Mouse (Mus musculus) gastrocnemius, postnatal 14 days (tissue): Measurements from ENCODE around the gene Aldh3a1. TPM values are rescaled to one million over a fixed set of nuclear protein-coding genes. Genes with fewer than 3 reads are reported as not detected.
"Not testable (repeated sequence)": the region's sequence is repeated elsewhere in the genome, so short reads cannot be mapped to it uniquely, and the experiment has no call there.

Source experiments
- DNase-seq: peaks from one replicate; pipeline ENCODE4 v3.0.0; 2021; ENCODE audit warnings: mixed read lengths
- intact Hi-C: fragments of 180-260 bp; cut with DNase I; formaldehyde crosslinking; loops from one replicate; pipeline ENCODE4 v1.15.1; 2025; ENCODE audit warnings: low total_unique reads
- long read RNA-seq, 2 experiments: library from polyadenylated mRNA; stranded (forward); transcript quantifications; one replicate each; pipeline ENCODE4 v2.0.0; 2021
- total RNA-seq, 2 experiments: library from RNA; stranded (reverse); gene quantifications; 2 replicates each; pipeline ENCODE4 v1.2.3; 2021

The Aldh3a1 gene
- under 1 TPM in 1 of 2 experiments, not detected in 1; 0.23 TPM for total RNA-seq
- long read RNA-seq, experiment 1, result 0 reads
- long read RNA-seq, experiment 2, result 0 reads

DNA sequence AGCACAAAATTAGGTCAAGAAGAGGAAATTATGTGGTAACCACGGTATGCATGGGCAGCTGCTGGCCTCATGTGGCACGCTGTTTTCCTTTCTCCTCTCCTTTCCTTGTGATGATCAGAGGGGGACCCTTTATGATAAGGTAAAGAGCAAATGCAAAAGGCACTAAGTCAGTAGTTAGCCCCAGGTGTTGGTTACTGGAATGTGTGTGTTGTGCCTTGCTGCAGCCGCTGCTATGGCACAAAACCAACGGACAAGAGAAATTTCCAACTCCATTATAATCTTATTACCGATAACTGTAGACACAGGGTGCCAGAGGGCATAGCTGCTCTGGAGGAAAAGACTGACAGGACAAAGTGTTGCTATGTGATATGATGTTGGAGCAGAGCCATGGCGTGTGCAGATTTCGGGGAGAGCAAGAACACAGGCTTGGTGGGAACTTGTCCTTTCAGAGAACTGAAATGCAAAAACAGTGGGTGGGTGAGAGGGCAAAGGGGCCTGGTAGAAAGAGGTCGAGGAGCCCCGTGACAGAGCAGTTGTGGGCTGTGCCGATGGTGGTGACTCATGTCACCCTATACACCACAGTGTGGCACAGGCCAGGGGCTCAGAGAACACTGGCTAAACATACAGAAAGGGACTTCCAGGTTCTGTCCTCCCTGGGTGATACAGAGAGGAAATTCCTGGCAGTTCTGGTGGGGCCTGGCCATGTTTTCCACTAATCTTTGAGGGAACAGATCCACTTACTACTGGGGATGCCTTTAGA, at the start of gene Aldh3a1:
Gene Aldh3a1, plus strand, starts transcription at position 51 of the 760 bp plus-strand sequence.
- intact Hi-C loops, result no loop called here

GRCm38 (mm10) chr11:61158141-61158540, 49.2 kb upstream of the Aldh3a1 start:
- DNase-seq, result no peak
- intact Hi-C loops, result no loop called here

More for the DNA sequence above, at the start of gene Aldh3a1:
- no peak for DNase-seq

GRCm38 (mm10) chr11:61159796-61160732, 47.3 kb upstream of the Aldh3a1 start:
- intact Hi-C loops, result no loop called here
- no peak for DNase-seq

DNA sequence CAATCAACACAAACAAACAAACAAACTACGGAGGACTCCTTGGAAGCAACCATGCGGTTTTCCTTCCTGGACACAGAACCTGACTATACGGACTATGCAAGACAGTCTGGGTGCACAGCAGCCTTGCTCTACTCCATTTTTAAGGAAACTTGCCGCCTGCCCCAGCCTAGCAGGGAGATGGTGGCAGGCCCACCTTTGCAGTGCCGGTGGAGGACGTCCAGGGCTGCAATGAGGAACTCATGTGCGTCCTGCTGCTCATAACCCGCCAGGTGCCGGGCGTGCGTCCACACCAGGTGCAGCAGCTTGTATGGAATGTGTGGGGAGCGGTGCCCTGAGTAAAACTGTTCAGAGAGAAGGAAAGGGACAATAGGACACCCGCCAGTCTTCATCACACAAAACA, 46.2 kb upstream of the Aldh3a1 start:
- intact Hi-C loops, result no loop called here
- no peak for DNase-seq

GRCm38 (mm10) chr11:61162776-61163175, 44.6 kb upstream of the Aldh3a1 start:
- intact Hi-C loops, result no loop called here
- no peak for DNase-seq

GRCm38 (mm10) chr11:61163341-61163740, 44.0 kb upstream of the Aldh3a1 start:
- intact Hi-C loops, result no loop called here
- DNase-seq, result no peak

DNA sequence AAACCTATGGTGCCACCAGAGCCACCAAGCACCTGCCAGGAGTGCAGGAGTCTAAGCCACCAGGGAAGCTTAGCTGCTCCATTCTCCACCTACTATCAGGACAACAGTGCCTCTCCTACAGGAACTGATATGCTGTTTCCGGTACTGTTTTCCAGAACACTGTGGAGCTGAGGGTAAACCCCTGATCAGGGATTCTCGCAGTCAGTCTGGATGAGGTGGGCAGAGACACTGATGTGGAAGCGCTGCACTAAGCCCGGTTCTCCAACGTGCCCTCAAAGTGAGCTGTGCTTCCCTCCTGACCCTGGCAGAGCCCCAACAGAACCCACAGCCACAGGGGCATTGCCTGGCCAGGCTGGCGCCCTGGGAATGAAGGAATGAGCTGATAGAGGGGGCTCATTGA, 43.0 kb upstream of the Aldh3a1 start:
- no peak for DNase-seq
- intact Hi-C loops, result no loop called here

GRCm38 (mm10) chr11:61164881-61165280, 42.5 kb upstream of the Aldh3a1 start:
- intact Hi-C loops, result no loop called here
- DNase-seq, result no peak

DNA sequence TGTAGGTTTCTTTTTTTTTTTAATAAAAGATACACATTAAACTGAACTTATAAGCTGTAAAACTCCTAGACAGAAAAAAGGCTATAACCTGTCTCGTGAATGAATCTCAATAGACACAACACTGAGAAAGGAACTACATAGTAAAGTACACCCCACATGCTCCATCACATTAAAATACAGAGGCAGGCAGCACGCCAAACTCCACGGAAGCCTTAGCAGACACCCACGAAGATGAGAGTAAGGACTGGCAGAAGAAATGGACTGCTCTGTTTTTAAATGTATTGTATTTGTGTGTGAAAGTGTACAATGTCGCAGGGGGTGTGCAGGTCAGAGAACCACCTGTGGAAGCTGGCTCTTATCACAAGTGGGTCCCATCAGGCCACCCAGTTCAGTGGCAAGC, 37.2 kb upstream of the Aldh3a1 start:
- intact Hi-C loops, result no loop called here

DNA sequence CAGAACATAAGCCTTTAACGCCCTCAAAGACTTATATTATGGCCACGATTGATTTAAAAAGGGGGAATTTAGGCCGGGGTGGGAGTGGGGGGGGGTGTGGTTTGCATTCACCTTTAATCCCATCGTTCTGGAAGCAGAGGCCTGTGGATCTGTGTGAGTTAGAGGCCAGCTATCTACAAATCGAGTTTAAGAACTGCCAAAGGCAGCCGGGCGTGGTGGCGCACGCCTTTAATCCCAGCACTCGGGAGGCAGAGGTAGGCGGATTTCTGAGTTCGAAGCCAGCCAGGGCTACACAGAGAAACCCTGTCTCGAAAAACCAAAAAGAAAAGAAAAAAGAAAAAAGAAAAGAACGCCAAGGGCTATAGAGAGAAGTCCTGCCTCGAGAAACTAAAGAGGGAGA, 33.9 kb upstream of the Aldh3a1 start:
- not testable (repeated sequence) for DNase-seq

More for the DNA sequence above, 37.2 kb upstream of the Aldh3a1 start:
- no peak for DNase-seq

GRCm38 (mm10) chr11:61174291-61174820, 33.0 kb upstream of the Aldh3a1 start:
- intact Hi-C loops, result no loop called here

More for the DNA sequence above, 33.9 kb upstream of the Aldh3a1 start:
- intact Hi-C loops, result not testable (repeated sequence)

GRCm38 (mm10) chr11:61174821-61175658, 32.3 kb upstream of the Aldh3a1 start, which contains the start of gene Usp22:
Gene Usp22, minus strand, starts transcription at chr11:61175055.
- intact Hi-C loops, result no loop called here

More at GRCm38 (mm10) chr11:61174291-61174820, 33.0 kb upstream of the Aldh3a1 start:
- peak; percentile 60 for DNase-seq

DNA sequence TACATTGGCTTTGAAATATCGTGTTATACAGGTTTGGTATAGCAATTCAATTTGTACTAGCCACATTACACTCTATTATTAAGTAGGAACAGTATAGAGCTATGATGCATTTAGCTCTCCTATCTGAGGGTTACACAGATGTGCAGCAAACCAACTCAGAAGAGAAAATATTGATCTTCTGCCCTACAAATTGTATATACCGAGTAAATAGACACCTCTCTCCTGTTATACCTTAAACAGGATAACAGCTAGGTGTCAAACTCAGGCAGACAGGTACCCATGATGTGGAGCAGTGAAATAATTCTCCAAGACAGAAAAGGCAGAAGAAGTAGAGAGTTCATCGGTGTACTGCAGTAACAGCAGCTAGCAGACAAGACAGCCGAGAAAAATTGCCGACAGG, 31.6 kb upstream of the Aldh3a1 start:
- intact Hi-C loops, result no loop called here
- no peak for DNase-seq

More at GRCm38 (mm10) chr11:61174821-61175658, 32.3 kb upstream of the Aldh3a1 start, which contains the start of gene Usp22:
- DNase-seq, result peak; percentile 100

DNA sequence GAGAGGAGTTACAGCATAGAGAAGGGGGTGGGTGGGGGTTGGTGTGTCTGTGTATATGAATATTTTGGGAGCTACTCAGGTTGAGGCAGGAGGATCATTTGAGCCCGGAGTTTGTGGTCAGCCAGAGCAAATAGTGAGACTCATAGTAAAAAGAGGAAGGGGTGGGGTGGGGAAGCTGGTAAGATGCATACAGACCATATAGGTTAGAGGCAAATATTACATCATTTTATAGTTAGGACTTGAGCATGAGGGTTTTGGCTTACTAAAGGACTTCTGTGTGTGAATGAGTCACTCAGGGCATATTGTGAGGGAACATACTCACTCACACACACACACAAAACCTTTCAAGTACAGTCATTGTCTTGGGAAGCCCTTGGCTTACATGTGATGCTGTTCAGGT, 31.0 kb upstream of the Aldh3a1 start:
- intact Hi-C loops, result no loop called here
- DNase-seq, result no peak

DNA sequence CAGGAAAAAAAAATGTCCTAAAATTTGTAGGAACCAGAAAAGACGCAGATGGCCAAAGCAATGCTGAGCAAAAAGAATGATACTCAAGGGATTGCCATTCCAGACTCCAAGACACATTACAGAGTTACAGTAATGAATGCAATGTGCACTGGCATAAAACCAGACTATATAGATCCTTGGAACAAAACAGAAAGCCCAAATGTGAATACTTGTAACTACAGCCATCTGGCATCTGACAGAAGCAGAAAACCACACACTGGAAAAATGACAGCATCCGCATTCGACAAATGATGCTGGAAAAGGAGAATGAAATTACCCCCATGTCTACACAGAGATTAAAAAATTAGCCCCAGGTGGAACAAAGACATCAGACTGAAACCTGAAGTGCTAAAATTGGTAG, 27.0 kb upstream of the Aldh3a1 start:
- intact Hi-C loops, result no loop called here
- DNase-seq, result no peak

- intact Hi-C loops, result no loop called here
- no peak for DNase-seq
These were observed 25.7 kb upstream of the Aldh3a1 start for GRCm38 (mm10) chr11:61181624-61182023.

DNA sequence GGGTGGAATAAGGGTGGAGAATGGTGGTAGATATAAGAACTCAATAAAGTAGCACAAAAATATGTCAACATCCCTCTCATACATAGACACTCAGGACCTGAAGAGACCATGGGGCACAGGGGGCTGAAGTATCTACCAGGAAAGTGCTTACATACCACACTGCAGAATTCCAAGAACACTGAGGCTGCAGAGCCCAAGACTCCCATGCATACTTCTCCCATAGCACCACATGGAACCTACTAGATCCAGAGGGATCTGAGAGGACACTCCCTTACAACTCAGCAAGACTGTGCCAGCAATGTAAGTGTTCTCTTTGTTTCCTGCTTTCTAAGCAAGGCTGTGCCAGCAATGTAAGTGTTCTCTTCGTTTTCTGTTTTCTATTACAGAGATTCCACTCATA, 23.5 kb upstream of the Aldh3a1 start:
- intact Hi-C loops, result no loop called here
- DNase-seq, result no peak

DNA sequence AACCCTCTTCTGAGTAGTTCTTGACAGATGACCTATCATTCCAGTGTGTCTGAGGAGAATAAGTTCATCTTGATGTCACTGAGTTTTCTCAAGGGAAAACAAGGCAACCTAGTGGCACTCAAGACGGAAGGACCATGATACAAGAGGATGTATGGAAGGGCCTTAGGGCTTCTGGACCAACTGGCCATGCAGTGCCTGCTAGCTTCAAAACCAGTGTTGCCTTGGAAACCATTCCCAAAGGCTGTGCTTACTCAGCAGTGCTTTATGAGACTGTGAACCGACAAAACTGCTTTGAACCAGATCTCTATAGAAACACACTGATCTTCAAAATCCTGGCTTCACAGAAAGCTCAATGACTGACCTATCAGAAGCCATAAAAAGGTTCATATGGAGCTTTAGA, 16.6 kb upstream of the Aldh3a1 start:
- intact Hi-C loops, result loop anchor here (10.0 kb wide), 1 partner anchor 114 kb away; no protein-coding TSS in a partner anchor

GRCm38 (mm10) chr11:61192123-61192522, 15.2 kb upstream of the Aldh3a1 start:
- not testable (repeated sequence) for DNase-seq
- intact Hi-C loops, result loop anchor here (2.0 to 10.0 kb wide), 2 partner anchors 113 to 219 kb away; no protein-coding TSS in a partner anchor

More for the DNA sequence above, 16.6 kb upstream of the Aldh3a1 start:
- no peak for DNase-seq
